Mouse (Mus musculus): ENCODE data around the gene Hist1h4b. TPM values are rescaled to one million over a fixed set of nuclear protein-coding genes. Genes with fewer than 3 reads are reported as not detected.
"Not testable (repeated sequence)": the region's sequence is repeated elsewhere in the genome, so short reads cannot be mapped to it uniquely, and the experiment has no call there.

Hist1h4b gene
- polyA plus RNA-seq, 1 experiment from 2014 or later, result 3.7 TPM

DNA sequence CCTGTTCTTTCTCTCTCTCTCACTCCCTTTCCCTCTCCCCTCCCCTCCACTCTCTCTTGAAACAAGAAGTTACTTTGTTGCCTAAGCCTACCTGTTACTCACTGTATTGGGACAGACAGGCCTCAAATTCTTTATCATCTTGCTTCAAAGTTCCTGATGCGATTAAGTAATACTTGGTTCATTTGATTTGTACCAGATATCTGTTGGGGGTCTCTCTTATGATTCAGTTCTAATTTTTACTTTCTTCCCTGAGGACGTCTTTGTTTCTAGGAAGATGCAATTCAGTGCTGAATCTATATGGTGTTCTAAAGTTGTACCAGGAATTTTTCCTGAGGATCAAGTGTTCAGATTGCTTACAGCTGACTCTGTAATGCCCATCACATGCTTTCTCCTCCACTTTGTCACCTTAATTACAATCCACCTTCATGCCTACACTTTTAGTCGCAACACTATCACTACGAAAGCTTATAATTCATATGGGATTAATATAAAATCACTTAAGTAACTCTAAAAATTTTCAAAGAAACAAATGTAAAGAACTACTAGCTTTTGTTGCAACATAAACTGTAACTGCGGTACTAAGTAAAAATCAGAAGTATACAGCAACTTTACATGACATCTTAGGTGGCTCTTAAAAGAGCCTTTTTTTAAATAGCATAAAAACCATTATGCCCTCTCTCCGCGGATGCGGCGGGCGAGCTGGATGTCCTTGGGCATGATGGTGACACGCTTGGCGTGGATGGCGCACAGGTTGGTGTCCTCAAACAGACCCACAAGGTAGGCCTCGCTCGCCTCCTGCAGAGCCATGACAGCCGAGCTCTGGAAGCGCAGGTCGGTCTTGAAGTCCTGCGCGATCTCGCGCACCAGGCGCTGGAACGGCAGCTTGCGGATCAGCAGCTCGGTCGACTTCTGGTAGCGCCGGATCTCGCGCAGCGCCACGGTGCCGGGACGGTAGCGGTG, 12.1 kb upstream of the Hist1h4b start:
- Histone ChIP-seq H3K27me3 (ENCODE audit: control insufficient read depth, insufficient read depth, low read length) (no peaks in the 10 kb centered on the region), H3K9me3 (replicated peaks; ENCODE audit: control insufficient read depth, low read length) (no peaks in the 10 kb centered on the region), H3K4me1 (ENCODE audit: control insufficient read depth, insufficient read depth, low read length) (peaks cover 28% of the 10 kb centered on the region), H3K27ac (ENCODE audit: low read length) (peak overlapping the region; percentile 79), H3K4me2 (ENCODE audit: low read depth, low read length) (peak overlapping the region; percentile 59), H3K9ac (ENCODE audit: low read length) (peak overlapping the region; percentile 61), H3K36me3 (ENCODE audit: control insufficient read depth, insufficient read depth, low read length) (no peaks in the 10 kb centered on the region), H3K4me3 (replicated peaks; ENCODE audit: low read length) (peak overlapping the region; percentile 49)
- WGBS, result 2% methylated on average over 16 of the region's 36 CpGs
- ATAC-seq (ENCODE audit: insufficient read depth, low FRiP score), result no peak

DNA sequence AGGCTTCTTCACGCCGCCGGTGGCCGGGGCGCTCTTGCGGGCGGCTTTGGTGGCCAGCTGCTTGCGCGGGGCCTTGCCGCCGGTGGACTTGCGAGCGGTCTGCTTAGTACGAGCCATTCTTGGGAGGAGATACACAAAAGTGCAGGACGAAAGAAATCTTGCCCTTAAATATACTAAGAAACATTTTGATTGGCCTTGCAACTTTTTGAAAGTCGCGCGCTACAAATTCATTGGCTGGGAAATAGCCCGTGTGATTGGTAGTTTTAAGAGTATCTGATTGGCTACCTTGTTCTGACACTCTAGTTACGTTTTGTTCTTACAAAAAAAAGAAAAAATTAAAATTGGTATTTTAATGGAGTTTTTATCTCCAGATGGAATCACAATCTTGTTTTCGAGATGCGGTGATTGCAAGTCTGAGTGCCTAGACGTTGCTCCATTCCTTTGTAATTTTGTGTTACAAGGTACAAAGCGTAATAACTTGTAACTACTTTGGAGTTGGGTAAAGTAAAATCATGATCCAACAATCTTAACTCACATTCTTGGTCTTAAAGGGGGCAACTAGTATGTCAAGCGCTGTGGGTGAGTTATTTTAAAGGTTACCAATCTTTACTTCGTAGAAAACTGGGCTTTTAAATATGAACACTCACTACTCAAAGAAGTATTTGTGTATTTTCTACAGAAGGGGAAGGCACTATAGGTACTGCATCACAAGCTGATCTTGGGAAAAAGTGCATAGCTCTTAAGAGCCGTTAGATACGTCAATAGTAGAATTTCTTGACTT, 11.2 kb upstream of the Hist1h4b start, which contains the start of gene Hist1h3c:
TSS of gene Hist1h3c (minus strand) at position 222 of the 781 bp plus-strand sequence.
- peak; percentile 72 for ATAC-seq (ENCODE audit: insufficient read depth, low FRiP score)
- H3K9me3 ChIP-seq (replicated peaks; ENCODE audit: control insufficient read depth, low read length), result no peaks in the 10 kb centered on the region
- peak within 1 kb of the TSS; percentile 49 for H3K4me3 ChIP-seq (replicated peaks; ENCODE audit: low read length)
- H3K27ac ChIP-seq (ENCODE audit: low read length), result peak within 1 kb of the TSS; percentile 99
- no peaks in the 10 kb centered on the region for H3K27me3 ChIP-seq (ENCODE audit: control insufficient read depth, insufficient read depth, low read length)
- peak within 1 kb of the TSS; percentile 73 for H3K9ac ChIP-seq (ENCODE audit: low read length)
- H3K36me3 ChIP-seq (ENCODE audit: control insufficient read depth, insufficient read depth, low read length), result no peaks in the 10 kb centered on the region
- under 1% methylated on average over 28 of the region's 28 CpGs for WGBS
- peaks cover 24% of the 10 kb centered on the region for H3K4me1 ChIP-seq (ENCODE audit: control insufficient read depth, insufficient read depth, low read length)
- H3K4me2 ChIP-seq (ENCODE audit: low read depth, low read length), result peak within 1 kb of the TSS; percentile 59

DNA sequence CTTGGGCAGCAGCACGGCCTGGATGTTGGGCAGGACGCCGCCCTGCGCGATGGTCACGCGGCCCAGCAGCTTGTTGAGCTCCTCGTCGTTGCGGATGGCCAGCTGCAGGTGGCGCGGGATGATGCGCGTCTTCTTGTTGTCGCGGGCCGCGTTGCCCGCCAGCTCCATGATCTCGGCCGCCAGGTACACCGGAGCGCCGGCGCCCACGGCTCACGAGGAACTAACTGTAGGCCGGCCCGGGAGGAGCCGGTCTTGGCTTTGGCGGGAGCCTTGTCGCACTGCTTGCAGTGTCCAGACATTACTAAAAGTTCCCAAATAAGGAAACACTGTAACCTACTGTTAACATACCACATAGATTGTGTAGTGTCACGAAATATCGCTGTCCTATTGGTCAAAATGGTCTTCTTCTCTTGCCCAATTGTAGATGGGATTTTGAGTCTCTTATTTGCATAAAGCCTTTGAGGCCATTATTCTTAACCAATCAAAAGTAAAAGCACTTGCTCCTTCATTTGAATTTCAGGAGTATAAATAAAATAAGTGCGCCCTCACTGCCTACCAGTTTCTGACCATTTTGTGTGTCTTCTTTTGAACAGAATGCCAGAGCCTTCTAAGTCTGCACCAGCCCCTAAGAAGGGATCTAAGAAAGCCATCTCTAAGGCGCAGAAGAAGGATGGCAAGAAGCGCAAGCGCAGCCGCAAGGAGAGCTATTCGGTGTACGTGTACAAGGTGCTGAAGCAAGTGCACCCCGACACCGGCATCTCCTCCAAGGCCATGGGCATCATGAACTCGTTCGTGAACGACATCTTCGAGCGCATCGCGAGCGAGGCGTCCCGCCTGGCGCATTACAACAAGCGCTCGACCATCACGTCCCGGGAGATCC, 10.4 kb upstream of the Hist1h4b start, which contains the start of gene Hist1h2bb:
TSS of gene Hist1h2bb (plus strand) at position 534 of the 880 bp plus-strand sequence.
- not testable (repeated sequence) for H3K27me3 ChIP-seq (ENCODE audit: control insufficient read depth, insufficient read depth, low read length); H3K36me3 ChIP-seq (ENCODE audit: control insufficient read depth, insufficient read depth, low read length); H3K9me3 ChIP-seq (replicated peaks; ENCODE audit: control insufficient read depth, low read length)
- Histone ChIP-seq H3K4me2 (ENCODE audit: low read depth, low read length) (peak within 1 kb of the TSS; percentile 59), H3K27ac (ENCODE audit: low read length) (peak within 1 kb of the TSS; percentile 99), H3K4me3 (replicated peaks; ENCODE audit: low read length) (peak within 1 kb of the TSS; percentile 49), H3K9ac (ENCODE audit: low read length) (peak within 1 kb of the TSS; percentile 73), H3K4me1 (ENCODE audit: control insufficient read depth, insufficient read depth, low read length) (peaks cover 20% of the 10 kb centered on the region)
- under 1% methylated on average over 36 of the region's 58 CpGs for WGBS
- ATAC-seq (ENCODE audit: insufficient read depth, low FRiP score), result peak; percentile 93

DNA sequence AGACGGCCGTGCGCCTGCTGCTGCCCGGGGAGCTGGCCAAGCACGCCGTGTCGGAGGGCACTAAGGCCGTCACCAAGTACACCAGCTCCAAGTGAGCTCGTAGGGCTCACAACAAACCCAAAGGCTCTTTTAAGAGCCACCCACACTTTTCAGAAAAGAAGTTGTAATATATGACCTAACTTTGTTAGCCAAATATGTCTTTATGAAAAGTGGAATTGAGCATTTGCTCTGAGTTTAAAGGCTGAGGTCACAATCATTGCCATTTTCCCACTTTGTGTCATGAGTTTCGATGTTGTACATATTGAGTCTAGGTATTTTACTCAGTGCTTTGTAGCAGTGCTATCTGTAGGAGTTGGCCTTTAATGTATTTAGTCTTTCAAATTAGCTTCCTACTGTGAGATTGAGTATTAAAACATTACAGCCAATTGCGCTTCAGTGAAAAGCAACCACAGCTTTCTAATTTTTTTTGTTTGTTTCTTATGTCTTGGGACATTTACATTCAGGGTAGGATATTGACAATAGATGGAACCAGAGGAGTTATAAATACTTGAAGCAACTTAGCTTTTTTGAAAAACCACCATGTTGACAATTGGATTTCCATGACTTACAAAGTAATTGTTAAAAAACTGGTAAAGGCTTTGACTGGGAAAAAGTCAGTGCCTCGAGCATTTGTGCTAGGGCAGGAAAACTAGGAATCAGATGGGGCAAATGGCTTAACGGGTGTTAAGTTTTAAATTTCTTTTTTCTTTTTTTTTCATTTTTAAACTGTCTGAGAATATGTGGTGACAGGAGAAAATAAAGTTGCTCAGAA, 9.5 kb upstream of the Hist1h4b start:
- WGBS, result 2% methylated on average over 13 of the region's 13 CpGs
- Histone ChIP-seq H3K4me1 (ENCODE audit: control insufficient read depth, insufficient read depth, low read length) (peaks cover 20% of the 10 kb centered on the region), H3K27ac (ENCODE audit: low read length) (peak overlapping the region; percentile 99), H3K4me3 (replicated peaks; ENCODE audit: low read length) (peak overlapping the region; percentile 40), H3K9ac (ENCODE audit: low read length) (peak overlapping the region; percentile 61), H3K36me3 (ENCODE audit: control insufficient read depth, insufficient read depth, low read length) (no peaks in the 10 kb centered on the region), H3K27me3 (ENCODE audit: control insufficient read depth, insufficient read depth, low read length) (no peaks in the 10 kb centered on the region), H3K9me3 (replicated peaks; ENCODE audit: control insufficient read depth, low read length) (no peaks in the 10 kb centered on the region), H3K4me2 (ENCODE audit: low read depth, low read length) (peak overlapping the region; percentile 59)
- ATAC-seq (ENCODE audit: insufficient read depth, low FRiP score), result no peak

DNA sequence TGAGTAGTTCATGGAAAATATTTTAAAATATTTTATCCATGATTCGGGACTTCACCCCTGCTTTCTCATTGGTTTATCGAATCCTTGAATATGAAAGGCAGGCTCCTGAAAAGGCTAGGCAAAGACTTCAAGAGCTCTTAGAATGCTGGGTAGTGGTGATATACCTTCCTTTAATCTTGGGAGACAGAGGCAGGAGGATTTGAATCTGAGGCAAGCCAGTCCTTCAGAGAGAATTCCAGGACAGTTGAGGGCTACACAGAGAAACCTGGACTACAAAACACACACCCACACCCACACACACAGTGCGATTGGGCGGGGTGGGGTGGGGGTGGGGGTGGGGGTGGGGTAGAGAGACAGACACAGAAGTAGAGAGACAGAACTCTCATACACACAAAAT, 8.9 kb upstream of the Hist1h4b start:
- H3K4me1 ChIP-seq (ENCODE audit: control insufficient read depth, insufficient read depth, low read length), result peaks cover 20% of the 10 kb centered on the region
- H3K27ac ChIP-seq (ENCODE audit: low read length), result peak overlapping the region; percentile 99
- H3K9ac ChIP-seq (ENCODE audit: low read length), result peak overlapping the region; percentile 61; the same call in 1 of the 2 replicates
- H3K36me3 ChIP-seq (ENCODE audit: control insufficient read depth, insufficient read depth, low read length), result no peaks in the 10 kb centered on the region
- ATAC-seq (ENCODE audit: insufficient read depth, low FRiP score), result no peak
- WGBS, result 7% methylated on average over 4 of the region's 4 CpGs
- peak overlapping the region; percentile 59 for H3K4me2 ChIP-seq (ENCODE audit: low read depth, low read length)
- H3K27me3 ChIP-seq (ENCODE audit: control insufficient read depth, insufficient read depth, low read length), result no peaks in the 10 kb centered on the region
- H3K4me3 ChIP-seq (replicated peaks; ENCODE audit: low read length), result peak overlapping the region; percentile 40; the same call in 1 of the 2 replicates
- H3K9me3 ChIP-seq (replicated peaks; ENCODE audit: control insufficient read depth, low read length), result no peaks in the 10 kb centered on the region

DNA sequence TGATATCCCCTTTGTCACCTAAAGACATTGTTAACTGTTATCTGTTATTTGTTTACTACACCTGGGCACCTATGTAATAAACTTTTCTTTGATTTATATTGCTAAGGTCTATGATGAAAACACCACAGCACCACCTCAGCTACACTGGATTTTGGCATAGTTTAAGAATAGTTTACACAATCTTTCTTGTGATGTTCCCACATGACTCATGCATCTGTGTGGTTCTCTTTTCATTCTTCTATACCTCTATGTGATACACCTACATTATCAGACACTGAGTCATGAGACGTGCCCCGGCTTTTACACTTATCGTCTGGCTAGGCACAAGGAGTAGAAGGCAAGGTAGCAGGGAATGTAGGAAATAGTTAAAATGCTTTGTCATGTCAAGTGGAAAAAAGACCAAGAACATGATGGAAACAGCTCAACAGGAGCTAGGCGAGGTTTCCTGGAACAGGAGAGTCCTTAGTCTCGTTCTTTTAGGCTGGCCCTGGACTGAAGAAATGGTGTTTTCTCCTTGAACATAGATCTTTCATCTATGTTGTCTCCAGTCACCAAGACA, 7.2 kb upstream of the Hist1h4b start:
- Histone ChIP-seq H3K9me3 (replicated peaks; ENCODE audit: control insufficient read depth, low read length) (no peaks in the 10 kb centered on the region), H3K9ac (ENCODE audit: low read length) (no peak overlapping the region), H3K4me3 (replicated peaks; ENCODE audit: low read length) (no peak overlapping the region), H3K27ac (ENCODE audit: low read length) (no peak overlapping the region), H3K4me1 (ENCODE audit: control insufficient read depth, insufficient read depth, low read length) (peaks cover 12% of the 10 kb centered on the region), H3K36me3 (ENCODE audit: control insufficient read depth, insufficient read depth, low read length) (no peaks in the 10 kb centered on the region), H3K4me2 (ENCODE audit: low read depth, low read length) (no peak overlapping the region), H3K27me3 (ENCODE audit: control insufficient read depth, insufficient read depth, low read length) (no peaks in the 10 kb centered on the region)
- 83% methylated on average over 5 of the region's 5 CpGs for WGBS
- ATAC-seq (ENCODE audit: insufficient read depth, low FRiP score), result no peak

DNA sequence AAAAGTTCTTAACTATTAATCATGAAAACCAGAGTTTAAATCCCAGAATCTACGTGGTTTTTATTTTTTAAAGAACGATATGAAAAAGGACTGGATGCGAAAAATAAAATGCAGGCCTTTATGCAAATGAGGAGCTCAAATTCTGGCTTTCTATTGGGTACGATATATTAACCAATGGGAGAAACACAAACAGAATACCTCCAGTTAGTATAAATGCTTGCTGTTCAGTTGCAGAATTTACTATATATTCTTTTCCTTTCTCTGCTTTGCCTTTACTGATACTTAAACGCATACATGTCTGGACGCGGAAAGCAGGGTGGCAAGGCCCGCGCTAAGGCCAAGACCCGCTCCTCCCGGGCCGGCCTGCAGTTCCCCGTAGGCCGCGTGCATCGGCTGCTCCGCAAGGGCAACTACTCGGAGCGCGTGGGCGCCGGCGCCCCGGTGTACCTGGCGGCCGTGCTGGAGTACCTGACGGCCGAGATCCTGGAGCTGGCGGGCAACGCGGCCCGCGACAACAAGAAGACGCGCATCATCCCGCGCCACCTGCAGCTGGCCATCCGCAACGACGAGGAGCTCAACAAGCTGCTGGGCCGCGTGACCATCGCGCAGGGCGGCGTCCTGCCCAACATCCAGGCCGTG, 5.9 kb upstream of the Hist1h4b start, which contains the start of gene Hist1h2ab:
TSS of gene Hist1h2ab (plus strand) at position 288 of the 639 bp plus-strand sequence.
- H3K27me3 ChIP-seq (ENCODE audit: control insufficient read depth, insufficient read depth, low read length); H3K36me3 ChIP-seq (ENCODE audit: control insufficient read depth, insufficient read depth, low read length); H3K9me3 ChIP-seq (replicated peaks; ENCODE audit: control insufficient read depth, low read length): not testable (repeated sequence)
- WGBS, result under 1% methylated on average over 28 of the region's 47 CpGs
- Histone ChIP-seq H3K4me2 (ENCODE audit: low read depth, low read length) (peak within 1 kb of the TSS; percentile 61), H3K9ac (ENCODE audit: low read length) (peak within 1 kb of the TSS; percentile 71), H3K4me3 (replicated peaks; ENCODE audit: low read length) (peak within 1 kb of the TSS; percentile 47), H3K27ac (ENCODE audit: low read length) (peak within 1 kb of the TSS; percentile 96), H3K4me1 (ENCODE audit: control insufficient read depth, insufficient read depth, low read length) (peaks cover 12% of the 10 kb centered on the region)
- ATAC-seq (ENCODE audit: insufficient read depth, low FRiP score), result peak; percentile 44; the same call in 1 of the 2 replicates

All from stomach, embryonic 16.5 days (tissue).